17 mouse cellular contexts compared by ENCODE assay signal in genomic region chr2:106455039-106455438, GRCm38 (mm10).
"Had no signal": no experiment of that assay in that cellular context is flagged by ENCODE, and none has a peak within 500 bp of the region (broad histone marks: within the 10 kb centered on the region; RNA-seq: fewer than 3 reads in every experiment).

No protein-coding gene starts in this region.

- H3K4me2 ChIP-seq: kidney, embryonic 15.5 days; limb, embryonic 12.5 days; limb, embryonic 15.5 days; liver, embryonic 11.5 days; liver, embryonic 15.5 days had no signal

- H3K9ac ChIP-seq: kidney, embryonic 15.5 days; limb, embryonic 12.5 days; limb, embryonic 15.5 days; liver, embryonic 15.5 days had no signal

- H3K36me3 ChIP-seq: kidney, embryonic 15.5 days; limb, embryonic 12.5 days; limb, embryonic 15.5 days; liver, embryonic 15.5 days; midbrain, embryonic 10.5 days had no signal

- DNase-seq: kidney, adult 8-10 months; kidney, postnatal 14 days; kidney, postnatal 4 days; left cerebral cortex, postnatal 4 days; lung, adult 2 months; right cerebral cortex, postnatal 14 days; thymus, adult 2 months; thymus, postnatal 14 days; thymus, postnatal 4 days had no signal

- H3K27ac ChIP-seq: kidney, embryonic 15.5 days; limb, embryonic 12.5 days; limb, embryonic 15.5 days; liver, embryonic 15.5 days; midbrain, embryonic 10.5 days; stomach, postnatal 0 days had no signal

- H3K4me1 ChIP-seq: kidney, embryonic 15.5 days; limb, embryonic 15.5 days; liver, embryonic 15.5 days; megakaryocyte, embryonic 14.5 days; midbrain, embryonic 10.5 days had no signal

- H3K4me3 ChIP-seq: kidney, embryonic 15.5 days; limb, embryonic 12.5 days; limb, embryonic 15.5 days; liver, embryonic 15.5 days; megakaryocyte, embryonic 14.5 days; midbrain, embryonic 10.5 days had no signal

- H3K27me3 ChIP-seq: kidney, embryonic 15.5 days; limb, embryonic 12.5 days; limb, embryonic 15.5 days; liver, embryonic 15.5 days; megakaryocyte, embryonic 14.5 days had no signal

- H3K9me3 ChIP-seq: kidney, embryonic 15.5 days; limb, embryonic 12.5 days; limb, embryonic 15.5 days; liver, embryonic 15.5 days; midbrain, embryonic 10.5 days had no signal
